Mouse (Mus musculus): ENCODE data around the gene Arhgap23.

Arhgap23 gene

DNA sequence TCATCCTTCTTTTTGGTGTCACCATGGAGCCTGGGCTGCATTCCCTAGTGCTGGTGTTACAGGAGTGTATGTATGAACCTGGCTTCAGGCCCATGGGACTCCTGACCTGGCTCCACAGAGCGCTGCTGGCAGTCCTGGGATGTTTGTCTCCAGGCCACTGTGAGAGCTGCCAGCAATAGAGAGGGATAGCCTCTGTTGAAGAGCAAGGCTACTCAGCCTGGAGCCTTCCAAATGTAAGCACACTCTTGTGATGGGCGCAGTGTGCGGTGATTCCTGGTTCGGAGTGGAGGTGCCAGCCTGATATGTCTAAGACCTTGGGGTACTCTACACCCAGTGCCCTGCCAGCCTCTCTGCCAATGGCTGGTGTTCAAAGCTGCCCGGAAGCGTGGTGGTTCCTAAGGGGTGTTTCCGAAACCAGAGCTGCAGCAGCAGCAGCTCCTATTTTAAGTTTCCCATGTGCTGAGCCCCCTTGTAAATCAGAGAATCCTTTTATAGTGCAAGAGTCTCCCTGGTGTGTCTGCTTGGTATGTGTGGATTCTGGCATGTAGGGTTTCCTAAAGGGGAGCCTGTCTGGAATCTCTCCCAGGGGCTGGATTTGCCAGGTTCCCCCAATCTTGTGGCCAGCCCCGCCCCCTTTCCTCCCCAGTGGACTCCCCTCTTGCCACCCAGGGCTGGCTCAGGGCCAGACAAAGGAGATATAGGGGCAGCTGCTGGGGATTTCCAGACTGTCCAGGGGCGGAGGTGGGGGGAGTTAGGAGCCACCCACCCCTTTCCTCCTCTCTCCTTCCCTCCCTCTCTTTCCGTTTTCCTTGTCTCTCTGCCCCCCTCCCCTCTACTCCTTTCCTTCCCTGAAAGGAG lies 9.0 kb upstream of the Arhgap23 start:
- peak in 1 of 2 experiments; percentile 30 for DNase-seq (ENCODE audit: low spot score in 2 of 2)

DNA sequence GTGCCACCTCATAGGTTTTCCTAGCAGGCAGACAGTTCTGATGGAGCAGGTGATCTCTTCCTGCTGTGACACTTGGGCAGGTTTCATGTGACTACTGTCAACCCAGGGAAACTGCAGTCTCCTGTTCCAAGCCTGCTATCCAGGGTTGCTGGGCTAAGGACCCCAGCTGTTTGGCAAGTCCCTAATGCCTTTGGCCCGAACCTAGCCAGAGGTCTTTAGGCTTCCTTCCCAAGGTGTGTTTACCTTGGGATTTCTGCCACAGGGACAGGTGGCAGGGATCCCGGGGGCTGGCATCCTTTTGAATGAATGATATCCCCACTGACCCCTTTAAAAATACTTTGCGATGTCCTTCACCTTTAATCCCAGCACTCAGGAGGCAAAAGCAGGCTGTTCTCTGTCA lies 7.9 kb upstream of the Arhgap23 start:
- DNase-seq (ENCODE audit: low spot score in 2 of 2), result no peak

DNA sequence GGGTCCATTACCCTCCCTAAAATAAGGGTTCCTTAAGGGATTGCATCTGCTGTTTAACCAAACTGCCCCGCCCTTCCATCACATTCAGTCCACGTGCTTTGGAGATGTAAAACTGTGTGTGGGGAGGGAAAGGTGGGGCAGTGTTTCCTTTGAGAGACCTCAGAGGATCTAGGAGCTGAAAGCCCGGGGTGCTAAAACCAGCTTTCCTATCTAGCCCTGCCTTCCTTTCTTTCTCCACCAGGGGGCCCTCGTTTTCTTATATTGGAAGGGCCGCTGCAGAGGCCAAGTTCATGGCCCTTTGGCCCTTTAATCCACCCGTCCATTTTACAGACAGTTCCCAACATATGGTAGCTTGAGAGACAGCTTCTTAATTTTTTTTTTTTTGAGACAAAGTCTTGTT lies 7.2 kb upstream of the Arhgap23 start:
- DNase-seq (ENCODE audit: low spot score in 2 of 2), result peak; percentile 73 to 79

DNA sequence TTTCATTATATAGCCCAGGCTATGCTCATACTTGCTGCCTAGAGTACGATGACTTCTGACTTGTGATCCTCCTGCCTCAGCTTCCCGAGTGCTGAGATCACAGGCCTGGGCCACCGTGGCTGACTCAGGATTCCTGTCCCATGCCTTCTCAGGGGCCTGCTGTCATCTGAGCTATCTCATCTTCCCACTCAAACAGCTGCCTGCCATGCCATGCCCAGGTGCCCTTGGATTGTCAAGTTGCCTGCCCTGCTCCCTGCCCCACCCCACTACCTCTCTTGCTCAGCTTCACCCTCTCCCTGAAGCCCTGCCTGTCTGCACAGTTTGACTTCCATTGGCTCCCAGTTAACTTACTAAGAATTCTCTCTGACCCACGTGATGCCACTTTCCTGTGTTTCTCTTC lies 4.4 kb upstream of the Arhgap23 start:
- no peak for DNase-seq (ENCODE audit: low spot score in 2 of 2)

DNA sequence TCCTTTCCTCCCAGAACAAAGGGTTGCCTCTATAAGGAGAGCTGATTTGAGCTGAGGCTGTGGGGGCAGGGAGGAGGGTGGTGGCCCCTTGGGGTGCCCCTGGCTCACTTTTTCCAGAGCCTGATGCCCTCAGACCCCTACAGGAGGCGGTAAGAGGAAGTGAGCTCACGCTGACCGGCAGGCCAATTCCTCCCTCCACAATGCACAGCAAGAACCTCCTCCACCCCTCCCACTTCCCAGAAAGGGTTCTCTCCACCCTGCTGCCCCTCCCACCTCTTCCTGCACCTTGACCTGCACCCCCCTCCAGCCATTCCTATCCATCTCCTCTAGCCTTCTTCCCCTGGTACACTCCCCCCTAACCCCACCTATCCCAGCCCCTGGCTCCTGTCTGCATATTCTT lies 3.2 kb upstream of the Arhgap23 start:
- DNase-seq (ENCODE audit: low spot score in 2 of 2), result no peak

DNA sequence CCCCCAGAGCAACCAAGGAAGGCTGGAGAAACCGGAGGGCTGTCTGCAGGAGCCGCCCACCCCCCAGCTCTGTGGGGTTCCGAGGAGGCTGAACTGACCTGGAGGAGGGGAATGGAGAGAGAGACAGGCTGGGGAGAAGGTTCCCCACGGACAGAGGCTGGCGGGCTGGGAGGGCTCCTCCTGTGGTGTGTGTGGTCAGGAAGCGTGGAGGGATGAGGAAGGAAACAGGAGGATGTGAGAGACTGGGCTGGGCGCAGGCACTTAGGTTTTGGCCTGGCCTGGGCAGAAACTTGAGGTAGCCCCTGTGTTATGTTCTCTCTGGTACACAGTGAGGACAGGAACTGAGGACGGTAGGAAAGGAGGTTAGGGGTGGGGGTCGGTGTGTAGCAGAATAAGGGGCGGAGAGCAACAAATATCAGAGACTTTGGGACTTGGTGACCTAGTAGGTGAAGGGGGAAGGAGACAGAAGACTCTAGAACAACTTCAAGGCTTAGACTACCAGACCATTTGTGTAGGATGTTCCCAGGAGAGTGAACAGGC lies 2.5 kb upstream of the Arhgap23 start:
- DNase-seq (ENCODE audit: low spot score in 2 of 2), result no peak

DNA sequence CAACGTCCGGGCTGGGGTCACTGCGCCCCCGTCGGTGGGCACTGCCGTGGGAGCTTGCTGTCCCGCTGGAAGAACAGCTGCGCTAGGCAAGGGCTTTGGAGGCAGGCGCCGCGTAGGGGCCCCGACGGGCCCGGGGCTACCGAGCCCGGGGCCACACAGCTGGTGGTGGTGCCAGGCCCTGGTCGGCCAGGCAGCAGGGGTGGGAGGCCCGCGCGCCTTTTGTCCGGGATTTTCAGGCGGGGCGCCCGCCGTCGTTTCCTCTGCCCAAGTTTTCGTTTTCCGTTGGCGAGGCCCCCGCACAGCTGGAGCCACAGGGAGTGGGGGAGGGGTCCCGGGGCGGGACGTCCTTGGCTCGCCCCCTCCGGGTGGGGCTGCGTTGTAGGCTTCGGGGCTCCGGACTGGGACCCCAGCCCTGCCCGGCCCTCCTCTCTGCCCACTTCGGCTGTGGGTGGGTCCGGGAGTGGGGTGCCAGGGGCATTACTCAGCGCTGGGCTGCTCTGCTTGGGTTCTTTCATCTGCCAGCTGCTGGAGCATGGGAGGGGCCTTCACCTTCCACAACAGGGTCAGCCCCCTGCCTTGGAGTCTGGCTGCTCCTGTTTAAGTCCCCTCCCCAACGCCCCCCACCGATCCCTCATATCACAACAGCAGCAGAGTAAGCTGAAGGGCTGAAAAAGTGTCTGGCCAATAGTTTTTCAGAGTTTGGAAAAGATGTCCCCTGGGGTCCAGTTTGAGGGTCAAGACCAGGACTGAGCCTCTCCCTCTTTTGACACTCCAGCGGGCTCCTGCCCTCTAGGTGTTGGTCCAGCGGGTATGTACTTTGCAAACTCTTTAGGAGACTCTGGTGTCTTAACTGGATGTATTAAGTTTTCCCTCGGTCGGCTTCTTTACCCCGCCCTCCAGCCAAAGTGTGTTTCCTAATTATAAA lies 641 bp downstream of the Arhgap23 start:
- no peak for DNase-seq (ENCODE audit: low spot score in 2 of 2)

DNA sequence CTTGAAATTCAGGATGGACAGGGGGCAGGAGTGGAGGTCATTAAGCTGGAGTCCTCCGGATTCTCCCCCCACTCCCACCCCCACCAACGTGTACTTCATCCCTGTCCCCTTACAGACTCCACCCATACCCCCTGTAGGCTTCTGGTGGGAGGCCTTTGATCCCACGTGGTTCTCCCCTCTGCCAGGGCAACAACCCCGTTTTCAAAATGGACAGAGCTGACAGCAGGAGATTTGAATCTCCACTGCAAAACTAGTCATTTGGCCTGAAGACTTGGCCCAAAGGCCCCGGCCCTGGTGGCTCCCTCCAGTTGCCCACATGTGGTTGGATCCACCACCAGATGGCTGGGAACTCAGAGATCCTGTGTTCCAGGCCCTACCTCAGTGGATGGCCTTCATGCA lies 1.3 kb downstream of the Arhgap23 start:
- DNase-seq (ENCODE audit: low spot score in 2 of 2), result no peak

DNA sequence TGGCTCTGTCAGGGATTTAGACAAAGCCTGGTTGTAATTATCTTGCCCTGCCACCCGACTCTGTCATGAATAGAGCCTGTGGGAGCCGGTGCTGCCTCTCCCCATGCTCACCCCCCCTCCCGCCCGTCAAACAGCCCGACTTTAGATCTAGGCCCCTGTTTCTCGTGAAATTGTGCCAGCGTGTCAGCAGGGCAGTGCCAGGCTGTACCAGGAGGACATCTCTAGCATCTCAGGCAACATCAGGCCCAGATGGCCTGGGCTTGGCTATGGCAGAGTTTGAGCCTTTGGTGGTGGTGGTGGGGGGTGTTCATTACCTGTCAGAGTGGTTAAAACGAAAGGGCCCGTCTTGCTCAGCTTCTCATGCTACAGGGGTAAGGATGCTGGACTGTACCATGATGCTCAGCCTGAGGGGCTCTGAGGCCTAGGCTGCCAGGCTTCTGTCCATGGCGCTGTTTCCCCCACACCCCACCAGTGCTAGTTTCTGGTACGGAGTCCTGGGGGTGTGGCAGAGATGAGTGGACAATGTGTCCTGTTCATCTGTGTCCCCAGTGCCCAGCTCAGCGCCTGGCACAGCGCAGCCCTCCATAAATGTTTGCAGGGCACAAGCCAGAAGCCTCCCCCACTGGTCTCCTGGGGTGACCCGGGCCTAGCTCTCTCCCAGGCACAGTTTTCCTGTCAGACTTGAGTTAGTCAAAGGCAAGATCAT lies 3.7 kb downstream of the Arhgap23 start:
- DNase-seq (ENCODE audit: low spot score in 2 of 2), result no peak

DNA sequence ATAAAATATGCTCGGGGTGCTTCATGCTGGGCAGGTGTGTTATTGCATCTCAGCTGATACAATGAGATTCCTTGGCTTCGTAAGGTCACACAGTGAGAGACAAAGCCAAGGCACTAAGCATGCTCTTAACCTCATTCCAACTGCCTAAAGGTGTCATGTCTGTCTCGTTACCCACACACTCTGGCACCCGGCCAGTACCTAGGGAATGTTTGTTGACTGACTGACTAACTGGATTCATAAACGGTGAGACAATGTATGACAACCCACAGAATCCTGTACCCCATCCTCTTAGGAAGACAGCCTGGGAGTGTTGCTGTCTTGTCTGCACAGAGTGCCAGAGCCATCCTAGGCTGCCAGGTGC lies 4.2 kb downstream of the Arhgap23 start:
- DNase-seq (ENCODE audit: low spot score in 2 of 2), result no peak

DNA sequence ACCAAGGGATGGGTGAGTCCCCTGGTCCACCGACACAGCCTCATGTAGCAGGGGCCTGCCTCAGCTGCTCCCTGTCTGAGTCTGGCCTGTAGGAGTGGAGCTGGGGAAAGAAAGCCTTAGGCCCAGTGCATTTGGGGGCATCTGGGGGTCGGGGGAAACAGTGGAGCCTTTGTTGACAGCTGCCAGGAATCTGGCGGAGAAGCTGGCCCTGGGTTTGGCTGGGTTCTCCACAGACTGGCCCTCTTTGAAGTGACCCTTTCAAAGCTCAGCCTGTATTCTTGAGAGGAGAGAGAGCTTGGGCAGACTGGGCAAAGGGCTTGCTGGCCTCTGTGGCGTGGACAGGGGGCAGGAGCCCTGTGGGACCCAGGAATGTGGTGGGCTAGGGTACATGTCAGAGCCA lies 7.2 kb downstream of the Arhgap23 start:
- no peak for DNase-seq (ENCODE audit: low spot score in 2 of 2)

DNA sequence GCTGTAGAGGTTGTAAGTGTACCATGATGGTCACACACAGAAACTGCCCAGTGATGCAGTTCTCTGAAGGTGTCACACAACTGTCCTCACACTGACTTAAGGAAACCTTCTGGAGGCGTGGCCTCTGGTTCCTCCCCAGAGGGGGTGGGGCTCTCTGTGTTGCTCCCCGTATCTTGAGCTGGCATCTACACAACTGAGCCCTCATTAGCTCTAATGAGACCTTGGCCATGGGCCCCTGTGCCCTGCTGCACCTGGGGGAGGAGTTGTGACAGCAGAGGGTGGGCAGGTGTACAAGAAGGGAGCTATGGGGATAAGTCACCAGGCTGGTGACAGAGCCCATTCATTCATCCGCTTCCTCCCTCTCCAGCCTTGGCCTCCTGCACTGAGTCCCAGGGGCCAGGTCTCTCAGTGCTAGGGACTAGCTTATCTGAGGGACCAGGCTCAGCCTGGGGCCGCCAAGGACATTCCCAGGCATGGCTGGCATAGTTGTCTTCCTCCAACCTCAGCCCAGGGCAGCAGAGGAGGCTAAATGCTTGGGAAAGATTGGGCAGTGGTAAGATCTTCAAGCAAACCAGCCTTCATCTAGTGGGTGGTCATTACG lies 8.9 kb downstream of the Arhgap23 start:
- DNase-seq (ENCODE audit: low spot score in 2 of 2), result no peak

DNA sequence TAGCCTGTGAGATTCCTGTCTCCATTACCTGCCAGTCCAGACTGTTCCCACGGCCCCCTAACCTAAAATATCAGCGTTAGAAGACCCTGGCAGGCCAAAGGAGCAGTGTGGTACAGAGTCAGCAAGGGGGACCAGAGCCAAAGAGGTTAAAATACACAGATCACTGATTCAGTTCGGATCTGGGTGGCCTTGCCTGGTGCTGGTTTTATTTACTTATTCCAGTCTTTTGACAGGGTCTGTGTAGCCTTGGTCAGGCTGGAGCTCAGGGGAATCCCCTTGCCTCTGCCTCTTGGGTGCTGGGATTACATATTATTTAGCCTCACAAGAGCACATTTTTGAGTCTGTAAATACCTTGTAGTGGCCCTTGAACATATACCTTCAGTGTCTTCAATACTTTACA lies 9.5 kb downstream of the Arhgap23 start:
- no peak for DNase-seq (ENCODE audit: low spot score in 2 of 2)

DNA sequence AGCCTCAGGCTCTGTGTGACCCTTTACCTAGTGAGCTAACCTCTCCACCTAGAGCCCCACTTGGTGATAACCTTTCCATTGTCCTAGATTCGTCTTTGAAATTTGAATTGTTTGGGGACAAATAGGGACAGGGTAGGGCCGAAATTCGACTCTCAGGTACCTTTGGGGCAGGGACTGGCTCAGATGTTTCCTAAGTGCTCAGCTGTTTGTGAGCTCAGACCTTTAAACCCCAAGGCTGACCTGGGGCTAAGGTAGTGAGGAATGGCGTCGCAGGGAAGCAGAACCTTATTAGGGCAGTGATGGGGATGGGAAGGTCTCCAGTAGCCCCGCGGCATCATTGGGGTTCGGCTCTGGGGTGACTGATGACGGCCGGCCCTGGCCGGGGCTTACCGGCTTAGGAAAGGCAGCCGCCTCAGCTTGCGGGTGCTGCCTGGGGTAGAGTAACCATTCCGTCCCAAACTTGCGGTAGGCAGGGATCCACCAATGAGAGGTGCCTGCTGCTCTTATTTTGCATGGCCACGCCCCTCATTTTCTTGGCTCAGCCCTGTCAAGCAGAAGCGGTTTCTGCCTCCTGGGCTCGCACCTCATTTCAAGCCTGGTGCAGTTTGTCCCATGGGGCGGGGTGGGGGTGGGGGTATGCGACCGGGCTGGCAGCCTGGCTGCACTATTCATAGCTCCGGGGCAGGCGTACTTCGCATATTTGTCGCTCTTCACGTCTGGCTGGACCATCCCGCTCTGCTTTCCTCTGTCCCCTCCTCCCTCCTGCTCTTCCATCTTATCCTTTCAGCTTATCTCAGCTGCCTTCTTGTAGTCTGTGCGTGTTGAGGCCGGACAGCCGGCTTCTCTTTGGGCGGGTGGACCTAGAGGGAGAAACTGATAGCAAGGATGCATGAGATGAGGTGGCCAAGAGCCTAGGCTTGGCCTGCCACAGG lies 12.7 kb downstream of the Arhgap23 start:
- DNase-seq (ENCODE audit: low spot score in 2 of 2), result peak in 1 of 2 experiments; percentile 62

DNA sequence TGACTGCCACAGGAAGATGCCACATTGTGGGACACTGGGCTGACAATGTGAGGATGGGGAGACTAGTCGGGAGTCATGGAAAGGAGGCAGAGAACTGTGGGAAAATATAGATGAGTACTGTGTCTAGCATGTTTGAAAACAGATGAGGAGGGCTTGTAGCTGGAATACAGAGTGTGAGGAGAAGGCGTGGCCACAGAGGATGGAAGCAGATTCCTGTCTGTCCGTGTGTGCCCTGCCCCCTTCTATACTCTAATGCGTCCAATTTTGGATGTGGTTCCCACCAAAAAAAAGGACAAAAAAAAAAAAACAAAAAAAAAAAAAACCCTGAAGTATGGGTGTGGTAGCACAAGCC lies 13.4 kb downstream of the Arhgap23 start:
- no peak for DNase-seq (ENCODE audit: low spot score in 2 of 2)

DNA sequence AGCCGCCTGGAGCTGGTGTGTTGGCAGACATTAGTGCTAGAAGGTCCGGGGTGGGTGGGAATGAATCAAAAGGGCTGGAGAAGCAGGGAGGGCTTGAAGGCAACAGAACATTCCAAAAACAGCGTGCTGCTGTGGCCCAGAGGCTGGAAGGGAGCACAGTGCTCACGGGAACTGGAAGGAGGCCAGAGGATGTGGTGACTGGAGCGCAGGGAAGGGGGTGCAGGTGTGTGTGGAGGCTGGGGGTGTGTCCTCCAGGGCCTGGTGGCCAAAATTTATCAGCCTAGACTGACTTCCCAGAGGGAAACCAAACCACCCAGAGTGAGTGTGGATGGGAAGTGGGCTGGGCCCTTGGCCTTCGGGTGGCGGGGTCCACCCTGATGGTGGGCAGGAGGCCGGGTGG lies 14.3 kb downstream of the Arhgap23 start:
- DNase-seq (ENCODE audit: low spot score in 2 of 2), result no peak

DNA sequence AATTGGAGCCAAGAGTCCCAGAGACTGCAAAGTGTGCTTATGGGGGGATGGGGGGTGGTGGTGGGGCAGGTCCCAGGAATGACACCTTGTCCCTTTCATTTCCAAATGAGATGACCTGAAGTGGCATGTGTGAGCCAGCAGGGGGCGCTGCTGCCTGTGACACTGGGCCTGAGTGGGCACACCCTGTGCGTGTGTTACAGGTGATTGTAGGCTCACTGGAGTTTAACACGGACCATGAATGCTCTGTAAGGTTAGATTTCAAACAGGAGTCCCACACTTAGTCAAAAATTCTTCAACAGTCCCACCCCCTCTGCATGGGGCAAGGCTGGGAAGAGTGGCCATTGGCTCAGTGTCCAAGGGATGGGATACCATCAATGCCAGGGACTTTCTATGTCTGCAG lies 16.7 kb downstream of the Arhgap23 start:
- DNase-seq (ENCODE audit: low spot score in 2 of 2), result no peak

DNA sequence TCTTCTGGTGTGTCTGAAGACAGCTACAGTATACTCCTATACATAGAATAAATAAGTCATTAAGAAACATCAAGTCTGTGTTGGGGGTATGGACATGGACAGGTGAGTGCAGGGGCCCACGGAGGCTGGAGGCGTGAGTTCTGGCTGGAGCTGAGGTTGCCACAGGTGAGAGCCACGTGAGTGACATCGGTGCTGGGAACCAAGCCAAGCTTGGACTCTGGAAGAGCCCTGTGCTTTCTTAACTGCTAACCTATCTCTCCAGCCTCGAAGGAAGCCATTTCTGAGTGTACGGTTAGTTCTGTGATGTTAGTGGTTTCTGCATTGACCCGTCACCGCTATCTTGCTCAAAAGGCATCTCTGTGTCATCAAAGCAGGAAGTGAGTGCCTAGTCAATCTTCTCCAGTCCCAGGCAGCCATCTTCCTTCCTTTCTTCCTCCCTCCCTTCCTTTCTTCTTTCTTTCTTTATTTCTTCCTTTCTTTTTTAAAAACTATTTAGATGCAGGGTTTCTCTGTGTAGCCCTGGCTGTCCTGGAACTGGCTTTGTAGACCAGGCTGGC lies 17.7 kb downstream of the Arhgap23 start:
- no peak for DNase-seq (ENCODE audit: low spot score in 2 of 2)

DNA sequence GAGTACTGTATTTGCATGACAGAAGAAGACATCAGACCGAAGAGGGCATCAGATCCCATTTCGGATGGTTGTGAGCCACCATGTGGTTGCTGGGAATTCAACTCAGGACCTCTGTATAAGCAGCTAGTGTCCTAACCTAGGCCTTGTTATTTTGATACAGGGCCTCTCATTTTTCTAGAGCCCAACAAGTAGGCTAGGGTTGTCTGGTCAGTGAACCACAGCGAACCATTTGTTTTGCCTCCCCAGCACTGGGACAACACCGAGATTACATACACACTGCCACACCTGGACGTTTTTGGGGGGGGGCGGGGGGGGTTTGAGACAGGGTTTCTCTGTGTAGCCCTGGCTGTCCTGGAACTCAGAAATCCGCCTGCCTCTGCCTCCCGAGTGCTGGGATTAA lies 18.8 kb downstream of the Arhgap23 start:
- no peak for DNase-seq (ENCODE audit: low spot score in 2 of 2)

DNA sequence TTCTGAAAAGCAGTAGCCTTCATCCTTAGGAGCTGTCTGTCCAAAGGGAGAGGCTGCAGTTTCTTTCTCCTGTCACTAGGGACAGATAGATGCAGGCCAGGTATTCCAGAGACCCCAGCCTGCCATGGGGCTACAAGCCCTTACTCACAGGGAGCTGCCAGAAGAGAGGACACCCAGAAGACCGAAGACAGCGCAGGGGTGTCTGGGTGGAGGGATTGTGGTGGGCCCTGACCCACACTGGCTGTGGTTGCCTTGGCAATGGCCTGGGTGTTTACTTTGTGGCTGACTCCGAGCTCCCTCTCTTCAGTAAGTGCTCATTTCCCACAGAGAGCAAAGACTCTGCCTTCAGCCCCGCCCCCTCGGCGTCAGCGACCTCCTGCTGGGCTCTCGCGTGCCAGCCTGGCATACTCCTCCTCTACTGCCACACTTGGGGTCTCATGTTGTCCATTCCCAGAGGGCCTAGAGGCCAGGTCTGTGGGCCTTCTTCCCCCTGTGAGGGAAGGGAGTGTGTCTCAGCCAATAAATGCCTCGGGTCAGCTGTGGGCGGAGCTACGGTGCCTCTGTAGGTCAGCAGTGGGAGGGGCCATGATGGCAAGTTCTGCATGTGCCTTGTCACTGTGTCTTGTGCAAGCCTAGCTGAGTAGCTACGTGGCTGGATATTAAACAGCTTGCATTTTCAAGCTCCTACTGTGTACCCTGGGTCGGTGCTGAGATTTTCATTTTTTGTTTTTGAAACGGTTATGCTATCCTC lies 19.5 kb downstream of the Arhgap23 start:
- no peak for DNase-seq (ENCODE audit: low spot score in 2 of 2)
